Mouse (Mus musculus): Measurements from ENCODE around the gene Slc35f1.

The Slc35f1 gene

GRCm38 (mm10) chr10:52934615-52935014, 244.3 kb downstream of the Slc35f1 start:
- no peak for DNase-seq

GRCm38 (mm10) chr10:52940111-52940830, 249.9 kb downstream of the Slc35f1 start:
- DNase-seq: no peak

- DNase-seq: no peak
These were observed 250.5 kb downstream of the Slc35f1 start for GRCm38 (mm10) chr10:52940831-52941216.

- no peak for DNase-seq
These were observed 262.2 kb downstream of the Slc35f1 start for GRCm38 (mm10) chr10:52952581-52952980.

GRCm38 (mm10) chr10:52956728-52957127, 266.4 kb downstream of the Slc35f1 start:
- DNase-seq: no peak

GRCm38 (mm10) chr10:52979251-52979650, 288.9 kb downstream of the Slc35f1 start:
- no peak for DNase-seq

GRCm38 (mm10) chr10:52982836-52983235, 292.5 kb downstream of the Slc35f1 start:
- DNase-seq: no peak

GRCm38 (mm10) chr10:52992246-52992645, 301.9 kb downstream of the Slc35f1 start:
- DNase-seq: no peak

GRCm38 (mm10) chr10:52996886-52997285, 306.6 kb downstream of the Slc35f1 start:
- DNase-seq: no peak

- no peak for DNase-seq
These were observed 310.8 kb downstream of the Slc35f1 start for GRCm38 (mm10) chr10:53001136-53001535.

GRCm38 (mm10) chr10:53006229-53007190, 316.2 kb downstream of the Slc35f1 start:
- DNase-seq: no peak

- no peak for DNase-seq
These were observed 323.5 kb downstream of the Slc35f1 start for GRCm38 (mm10) chr10:53013878-53014277.

GRCm38 (mm10) chr10:53028454-53028853, 338.1 kb downstream of the Slc35f1 start:
- DNase-seq: no peak

GRCm38 (mm10) chr10:53035202-53035601, 344.9 kb downstream of the Slc35f1 start:
- DNase-seq: no peak

GRCm38 (mm10) chr10:53045931-53046330, 355.6 kb downstream of the Slc35f1 start:
- DNase-seq: no peak

- peak; percentile 65 for DNase-seq
These were observed 362.2 kb downstream of the Slc35f1 start for GRCm38 (mm10) chr10:53052521-53052920.

GRCm38 (mm10) chr10:53060745-53061144, 370.4 kb downstream of the Slc35f1 start:
- no peak for DNase-seq

- peak; percentile 74 for DNase-seq
These were observed 372.4 kb downstream of the Slc35f1 start for GRCm38 (mm10) chr10:53062741-53063140.

- peak; percentile 30 for DNase-seq
These were observed 397.5 kb downstream of the Slc35f1 start for GRCm38 (mm10) chr10:53087811-53088210.

GRCm38 (mm10) chr10:53091525-53091924, 401.2 kb downstream of the Slc35f1 start:
- DNase-seq: no peak

GRCm38 (mm10) chr10:53096446-53096845, 406.1 kb downstream of the Slc35f1 start:
- no peak for DNase-seq

GRCm38 (mm10) chr10:53100881-53101280, 410.5 kb downstream of the Slc35f1 start:
- no peak for DNase-seq

- no peak for DNase-seq
These were observed 411.1 kb downstream of the Slc35f1 start for GRCm38 (mm10) chr10:53101412-53101811.

GRCm38 (mm10) chr10:53102423-53102822, 412.1 kb downstream of the Slc35f1 start:
- no peak for DNase-seq
